8 mouse cellular contexts compared by ENCODE assay signal in genomic region chr1:135171984-135172383, GRCm38 (mm10). TPM values are rescaled to one million over a fixed set of nuclear protein-coding genes. Genes with fewer than 3 reads are reported as not detected.
DNase-seq lines count a peak whose midpoint lies in the region; ATAC-seq lines count a peak whose summit lies in the region.

No protein-coding gene starts in this region.

- ATAC-seq in erythroid progenitor cell, adult 5-6 weeks (replicated peaks; ENCODE audit: low FRiP score, poor library complexity, severe bottlenecking): no peak

- DNase-seq in 416B (ENCODE audit: low read depth) (peak; percentile 92), R1 (ENCODE audit: low read depth, low spot score) (peak; percentile 84)
- peak; percentile 51 for DNase-seq in embryo, embryonic 11.5 days (ENCODE audit: low read depth, low spot score)
- peak; percentile 82 to 84 for DNase-seq in heart, postnatal 10 days
- DNase-seq in kidney, postnatal 36 days: peak; percentile 84 to 87
- peak; percentile 76 for DNase-seq in lung, postnatal 14 days
- peak; percentile 53 to 54 for DNase-seq in right cerebral cortex, postnatal 36 days (ENCODE audit: low spot score in 2 of 2)

- intact Hi-C loops in heart, postnatal 10 days (cut with DNase I): loop anchor here (1.0 kb wide), 2 partner anchors 87 to 196 kb away; no protein-coding TSS in a partner anchor

RNA-seq across cellular contexts. Expression of gene Gpr37l1, which starts 4.5 kb away (rescaled TPM):
- total RNA-seq in heart, postnatal 10 days (2021): under 1 TPM in 1 of 2 experiments, not detected in 1; 0.29 TPM
- total RNA-seq in erythroid progenitor cell, adult 5-6 weeks (2015; ENCODE audit: low replicate concordance): not detected in 2 replicates
- not detected in 2 replicates for total RNA-seq in erythroid progenitor cell, adult 5-6 weeks (2017; ENCODE audit: low replicate concordance)

RNA-seq across cellular contexts. Expression of gene Arl8a, which starts 25.4 kb away (rescaled TPM):
- total RNA-seq in heart, postnatal 10 days (2021): 10 to 100 TPM; 29.9 to 31.8 TPM
- total RNA-seq in erythroid progenitor cell, adult 5-6 weeks (2015; ENCODE audit: low replicate concordance): 19.3 and 21.3 TPM in 2 replicates
- total RNA-seq in erythroid progenitor cell, adult 5-6 weeks (2017; ENCODE audit: low replicate concordance): 12.3 and 17.8 TPM in 2 replicates

RNA-seq across cellular contexts. Expression of gene Ptpn7, which starts 39.5 kb away (rescaled TPM):
- total RNA-seq in heart, postnatal 10 days (2021): under 1 TPM; 0.60 to 0.82 TPM
- total RNA-seq in erythroid progenitor cell, adult 5-6 weeks (2015; ENCODE audit: low replicate concordance): 8.3 and 12.2 TPM in 2 replicates
- 10.8 and 11.9 TPM in 2 replicates for total RNA-seq in erythroid progenitor cell, adult 5-6 weeks (2017; ENCODE audit: low replicate concordance)

Comparison
In these comparisons a context has a peak if more than half of its experiments do, and no peak if none do; other contexts are left out.
1. RNA of gene Ptpn7, which starts 39.5 kb away (total RNA-seq): 8.3 to 12.2 TPM in erythroid progenitor cell, adult 5-6 weeks; 0.60 to 0.82 TPM in heart, postnatal 10 days; every median in the first group is over 4 times any median in the second.
2. Peak in every context shown above with its lines, with median percentiles within 50 percentile points of each other: DNase-seq.